Mouse (Mus musculus): ENCODE results near the gene Zfp512. TPM values are rescaled to one million over a fixed set of nuclear protein-coding genes. Genes with fewer than 3 reads are reported as not detected.

Gene Zfp512
- polyA plus RNA-seq, 1 experiment from 2014 or later: 74.4 TPM

Other genes with a start within 250 kb of the Zfp512 start
- 146 and 153 TPM in 2 replicates for gene Ppm1g, start 231.7 kb upstream of the Zfp512 start, polyA plus RNA-seq (2016; fragmentation: Nextera tagmentation; extraction: Ambion mirVana)
- gene Nrbp1, start 211.6 kb upstream of the Zfp512 start, polyA plus RNA-seq (2016; fragmentation: Nextera tagmentation; extraction: Ambion mirVana): 128 and 138 TPM in 2 replicates
- gene Gm9970, start 211.2 kb upstream of the Zfp512 start, polyA plus RNA-seq (2016; fragmentation: Nextera tagmentation; extraction: Ambion mirVana): 0.84 TPM in 1 of 2 replicates, not detected in the other
- 24.4 and 26.3 TPM in 2 replicates for gene Krtcap3, start 200.7 kb upstream of the Zfp512 start, polyA plus RNA-seq (2016; fragmentation: Nextera tagmentation; extraction: Ambion mirVana)
- gene Ift172, start 161.3 kb upstream of the Zfp512 start, polyA plus RNA-seq (2016; fragmentation: Nextera tagmentation; extraction: Ambion mirVana): 55.3 and 55.4 TPM in 2 replicates
- gene Fndc4, start 156.4 kb upstream of the Zfp512 start, polyA plus RNA-seq (2016; fragmentation: Nextera tagmentation; extraction: Ambion mirVana): 86.3 and 87.3 TPM in 2 replicates
- 0.45 and 0.74 TPM in 2 replicates for gene Gckr, start 155.0 kb upstream of the Zfp512 start, polyA plus RNA-seq (2016; fragmentation: Nextera tagmentation; extraction: Ambion mirVana)
- gene 4930548H24Rik, start 33.3 kb downstream of the Zfp512 start, polyA plus RNA-seq (2016; fragmentation: Nextera tagmentation; extraction: Ambion mirVana): not detected in 2 replicates
- gene Gpn1, start 42.3 kb downstream of the Zfp512 start, polyA plus RNA-seq (2016; fragmentation: Nextera tagmentation; extraction: Ambion mirVana): 81.5 and 81.7 TPM in 2 replicates
- gene Slc4a1ap, start 74.6 kb downstream of the Zfp512 start, polyA plus RNA-seq (2016; fragmentation: Nextera tagmentation; extraction: Ambion mirVana): 41.3 and 42.4 TPM in 2 replicates
- 31.0 TPM in 2 replicates for gene Supt7l, start 75.4 kb downstream of the Zfp512 start, polyA plus RNA-seq (2016; fragmentation: Nextera tagmentation; extraction: Ambion mirVana)
- gene Mrpl33, start 144.5 kb downstream of the Zfp512 start, polyA plus RNA-seq (2016; fragmentation: Nextera tagmentation; extraction: Ambion mirVana): 256 and 289 TPM in 2 replicates
- gene Rbks, start 245.2 kb downstream of the Zfp512 start, polyA plus RNA-seq (2016; fragmentation: Nextera tagmentation; extraction: Ambion mirVana): 1.7 and 3.0 TPM in 2 replicates
- 35.4 and 37.6 TPM in 2 replicates for gene Babam2, start 245.3 kb downstream of the Zfp512 start, polyA plus RNA-seq (2016; fragmentation: Nextera tagmentation; extraction: Ambion mirVana)